16 mouse cellular contexts compared by ENCODE assay signal in the genomic region with DNA sequence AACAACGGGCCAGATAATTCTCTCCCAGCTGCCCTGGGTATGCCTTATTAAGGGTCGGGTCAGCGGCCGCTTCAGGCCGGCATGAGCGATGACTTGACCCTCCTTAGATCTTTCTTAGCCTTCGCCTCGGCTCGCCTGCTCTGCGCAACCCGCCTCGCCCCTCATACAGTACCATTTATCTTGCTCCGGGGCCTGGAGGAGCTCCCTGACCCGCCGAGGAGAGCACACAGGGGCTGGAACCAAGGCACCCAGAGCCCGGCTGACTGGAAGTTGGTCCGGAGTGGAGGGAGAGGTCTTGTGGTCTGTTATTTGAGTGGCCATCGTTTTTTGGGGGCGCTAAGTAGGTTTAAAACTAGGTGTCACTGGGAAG. TPM values are rescaled to one million over a fixed set of nuclear protein-coding genes. Genes with fewer than 3 reads are reported as not detected.
DNase-seq lines count a peak whose midpoint lies in the region; ATAC-seq lines count a peak whose summit lies in the region.
"Had no signal": no experiment of that assay in that cellular context is flagged by ENCODE, and none has a peak within 500 bp of the region (broad histone marks: within the 10 kb centered on the region; RNA-seq: fewer than 3 reads in every experiment).

No protein-coding gene starts in this region.

- 3% methylated on average over 19 of the region's 19 CpGs for WGBS in heart, embryonic 10.5 days
- under 1% methylated on average over 19 of the region's 19 CpGs for WGBS in midbrain, embryonic 10.5 days
- WGBS in midbrain, embryonic 14.5 days, result 1% methylated on average over 19 of the region's 19 CpGs
- under 1% methylated on average over 19 of the region's 19 CpGs for WGBS in embryonic facial prominence, embryonic 11.5 days
- WGBS in limb, embryonic 13.5 days, result 1% methylated on average over 19 of the region's 19 CpGs

- H3K9me3 ChIP-seq in heart, embryonic 10.5 days, result no peaks in the 10 kb centered on the region
- no peaks in the 10 kb centered on the region for H3K9me3 ChIP-seq in midbrain, embryonic 10.5 days (replicated peaks)
- H3K9me3 ChIP-seq in midbrain, embryonic 14.5 days (ENCODE audit: control insufficient read depth, low read length), result no peaks in the 10 kb centered on the region
- H3K9me3 ChIP-seq in embryonic facial prominence, embryonic 11.5 days (replicated peaks; ENCODE audit: control insufficient read depth, low read length), result no peaks in the 10 kb centered on the region
- no peaks in the 10 kb centered on the region for H3K9me3 ChIP-seq in limb, embryonic 13.5 days
- H3K9me3 ChIP-seq: megakaryocyte, embryonic 14.5 days had no signal

- H3K9ac ChIP-seq in midbrain, embryonic 14.5 days (replicated peaks; ENCODE audit: low read length), result no peak overlapping the region
- H3K9ac ChIP-seq in embryonic facial prominence, embryonic 11.5 days (replicated peaks; ENCODE audit: low read length), result no peak overlapping the region
- H3K9ac ChIP-seq in limb, embryonic 13.5 days, result peak overlapping the region; percentile 93

- peak overlapping the region; percentile 97 for H3K27ac ChIP-seq in heart, embryonic 10.5 days
- no peak overlapping the region for H3K27ac ChIP-seq in midbrain, embryonic 10.5 days (replicated peaks)
- H3K27ac ChIP-seq in midbrain, embryonic 14.5 days (replicated peaks; ENCODE audit: low read depth, low read length), result no peak overlapping the region
- H3K27ac ChIP-seq in embryonic facial prominence, embryonic 11.5 days (replicated peaks; ENCODE audit: low read depth, low read length), result no peak overlapping the region
- peak overlapping the region; percentile 98 for H3K27ac ChIP-seq in limb, embryonic 13.5 days

- peaks cover 16% of the 10 kb centered on the region for H3K36me3 ChIP-seq in heart, embryonic 10.5 days
- H3K36me3 ChIP-seq in midbrain, embryonic 10.5 days, result no peaks in the 10 kb centered on the region
- H3K36me3 ChIP-seq in midbrain, embryonic 14.5 days (ENCODE audit: control insufficient read depth, insufficient read depth, low read length), result no peaks in the 10 kb centered on the region
- H3K36me3 ChIP-seq in embryonic facial prominence, embryonic 11.5 days (replicated peaks; ENCODE audit: control insufficient read depth, insufficient read depth, low read depth, low read length), result no peaks in the 10 kb centered on the region
- peaks cover 14% of the 10 kb centered on the region for H3K36me3 ChIP-seq in limb, embryonic 13.5 days

- H3K4me3 ChIP-seq in heart, embryonic 10.5 days, result peak overlapping the region; percentile 74
- H3K4me3 ChIP-seq in midbrain, embryonic 10.5 days, result no peak overlapping the region
- H3K4me3 ChIP-seq in midbrain, embryonic 14.5 days (replicated peaks; ENCODE audit: low read depth, low read length), result no peak overlapping the region
- H3K4me3 ChIP-seq in embryonic facial prominence, embryonic 11.5 days (ENCODE audit: low read depth, low read length), result no peak overlapping the region
- peak overlapping the region; percentile 64 for H3K4me3 ChIP-seq in limb, embryonic 13.5 days
- H3K4me3 ChIP-seq: myocyte had no signal

- no peak for ATAC-seq in midbrain, embryonic 14.5 days (ENCODE audit: low FRiP score, low TSS enrichment)
- no peak for ATAC-seq in embryonic facial prominence, embryonic 11.5 days (replicated peaks; ENCODE audit: insufficient number of reproducible peaks, low FRiP score, low TSS enrichment, low read depth)
- no peak for ATAC-seq in limb, embryonic 13.5 days (ENCODE audit: low FRiP score, low read depth)
- no peak for ATAC-seq in erythroblast, adult 5-6 weeks (replicated peaks; ENCODE audit: low FRiP score, poor library complexity, severe bottlenecking)
- ATAC-seq: inflammation-experienced regulatory T-cells, adult 6 months had no signal

- peaks cover 74% of the 10 kb centered on the region for H3K27me3 ChIP-seq in heart, embryonic 10.5 days (ENCODE audit: insufficient read depth, poor library complexity, severe bottlenecking)
- H3K27me3 ChIP-seq in midbrain, embryonic 10.5 days (ENCODE audit: low read depth, poor library complexity, severe bottlenecking), result peaks cover 100% of the 10 kb centered on the region
- peaks cover 98% of the 10 kb centered on the region for H3K27me3 ChIP-seq in midbrain, embryonic 14.5 days (ENCODE audit: control insufficient read depth, insufficient read depth, low read length)
- peaks cover 83% of the 10 kb centered on the region for H3K27me3 ChIP-seq in embryonic facial prominence, embryonic 11.5 days (ENCODE audit: control insufficient read depth, insufficient read depth, low read length)
- peaks cover 89% of the 10 kb centered on the region for H3K27me3 ChIP-seq in limb, embryonic 13.5 days

- H3K4me2 ChIP-seq in midbrain, embryonic 14.5 days (ENCODE audit: low read length), result no peak overlapping the region
- no peak overlapping the region for H3K4me2 ChIP-seq in embryonic facial prominence, embryonic 11.5 days (ENCODE audit: low read depth, low read length)
- peak overlapping the region; percentile 76 for H3K4me2 ChIP-seq in limb, embryonic 13.5 days (replicated peaks)

- intact Hi-C loops in heart, postnatal 25 days (cut with DNase I), result no loop called here

- DNase-seq in heart, embryonic 10.5 days (ENCODE audit: low spot score), result no peak
- DNase-seq in heart, postnatal 25 days (ENCODE audit: low spot score), result no peak
- peak; percentile 58 for DNase-seq in midbrain, embryonic 10.5 days (ENCODE audit: low spot score)
- DNase-seq in midbrain, embryonic 14.5 days, result no peak
- peak; percentile 15 for DNase-seq in embryonic facial prominence, embryonic 11.5 days (ENCODE audit: low spot score)
- DNase-seq in MN1 (ENCODE audit: low spot score), result no peak
- DNase-seq: cerebellum, postnatal 36 days; kidney, postnatal 25 days had no signal

- H3K4me1 ChIP-seq in heart, embryonic 10.5 days, result peaks cover 51% of the 10 kb centered on the region
- peaks cover 25% of the 10 kb centered on the region for H3K4me1 ChIP-seq in midbrain, embryonic 10.5 days
- no peaks in the 10 kb centered on the region for H3K4me1 ChIP-seq in midbrain, embryonic 14.5 days (ENCODE audit: control insufficient read depth, insufficient read depth, low read length)
- no peaks in the 10 kb centered on the region for H3K4me1 ChIP-seq in embryonic facial prominence, embryonic 11.5 days (ENCODE audit: control insufficient read depth, insufficient read depth, low read length)
- H3K4me1 ChIP-seq in limb, embryonic 13.5 days, result peaks cover 27% of the 10 kb centered on the region

RNA-seq across cellular contexts. Expression of gene Tbx5, which starts 4.8 kb away (rescaled TPM):
- polyA plus RNA-seq in heart, embryonic 10.5 days (2016; fragmentation: Nextera tagmentation; extraction: Ambion mirVana), result 41.9 and 44.2 TPM in 2 replicates
- total RNA-seq in heart, postnatal 25 days (2021), result 10 to 100 TPM; 29.0 to 33.6 TPM
- 0.10 and 0.20 TPM in 2 replicates for polyA plus RNA-seq in midbrain, embryonic 10.5 days (2016; fragmentation: Nextera tagmentation; extraction: Ambion mirVana)
- 0.11 TPM in 1 of 2 replicates, not detected in the other for polyA plus RNA-seq in midbrain, embryonic 14.5 days (2014; fragmentation: Nextera tagmentation; extraction: Ambion mirVana)
- 0.55 and 0.71 TPM in 2 replicates for polyA plus RNA-seq in embryonic facial prominence, embryonic 11.5 days (2014; fragmentation: Nextera tagmentation; extraction: Ambion mirVana)
- 34.8 and 51.5 TPM in 2 replicates for polyA plus RNA-seq in limb, embryonic 13.5 days (2015; fragmentation: Nextera tagmentation; extraction: Ambion mirVana)
- total RNA-seq in erythroblast, adult 5-6 weeks (2015; ENCODE audit: low replicate concordance), result not detected in 2 replicates
- 0.17 TPM in 1 of 2 replicates, not detected in the other for total RNA-seq in erythroblast, adult 5-6 weeks (2017; ENCODE audit: low replicate concordance)
- total RNA-seq: layer of hippocampus, postnatal 25 days; liver, adult 2 months had no signal
- polyA plus RNA-seq: inflammation-experienced regulatory T-cells, adult 6 months; liver, adult 2 months; myocyte; small intestine, adult 2 months had no signal

Comparison
In these comparisons a context has a peak if more than half of its experiments do, and no peak if none do; other contexts are left out.
1. DNase-seq: peak in midbrain, embryonic 10.5 days (single experiment) and embryonic facial prominence, embryonic 11.5 days (single experiment); none in heart, embryonic 10.5 days (single experiment), heart, postnatal 25 days (single experiment), midbrain, embryonic 14.5 days (single experiment) and MN1 (single experiment).
2. H3K27ac ChIP-seq: peak in heart, embryonic 10.5 days (single experiment) and limb, embryonic 13.5 days (single experiment); none in midbrain, embryonic 10.5 days (single experiment), midbrain, embryonic 14.5 days (single experiment) and embryonic facial prominence, embryonic 11.5 days (single experiment).
3. H3K4me3 ChIP-seq: peak in heart, embryonic 10.5 days (single experiment) and limb, embryonic 13.5 days (single experiment); none in midbrain, embryonic 10.5 days (single experiment), midbrain, embryonic 14.5 days (single experiment) and embryonic facial prominence, embryonic 11.5 days (single experiment).
4. RNA of gene Tbx5, which starts 4.8 kb away (polyA plus RNA-seq): 34.8 to 51.5 TPM in limb, embryonic 13.5 days and 41.9 to 44.2 TPM in heart, embryonic 10.5 days; 0.55 to 0.71 TPM in embryonic facial prominence, embryonic 11.5 days, 0.10 to 0.20 TPM in midbrain, embryonic 10.5 days and 0.11 TPM in midbrain, embryonic 14.5 days; every median in the first group is over 10 times any median in the second.